Mouse (Mus musculus): ENCODE measurements at regions not wholly inside any gene's neighbourhood (a gene's known extent, or its start where the extent isn't known, plus 50 kb on each side); places are given as distances from the start of the nearest gene placed in this dataset.

- Histone ChIP-seq H3K9me3 (no peaks in the 10 kb centered on the region), H3K27ac (0 out of 2 replicates have a peak overlapping the region, but pooled peaks have one; percentile 35), H3K27me3 (no peaks in the 10 kb centered on the region), H3K4me3 (replicated peaks) (no peak overlapping the region), H3K4me1 (replicated peaks) (peaks cover 26% of the 10 kb centered on the region), H3K9ac (replicated peaks) (no peak overlapping the region), H3K4me2 (no peak overlapping the region), H3K36me3 (no peaks in the 10 kb centered on the region)
- WGBS, result 69% methylated on average over 4 of the region's 4 CpGs
- ATAC-seq (ENCODE audit: insufficient number of reproducible peaks, insufficient read depth, low FRiP score, low TSS enrichment, low read depth), result no peak
Measured at GRCm38 (mm10) chr1:76873207-76873606, 641.7 kb downstream of the Epha4 start.

- Histone ChIP-seq H3K4me3 (replicated peaks) (no peak overlapping the region), H3K9me3 (no peaks in the 10 kb centered on the region), H3K36me3 (no peaks in the 10 kb centered on the region), H3K4me2 (no peak overlapping the region), H3K27ac (no peak overlapping the region), H3K27me3 (no peaks in the 10 kb centered on the region), H3K9ac (replicated peaks) (no peak overlapping the region), H3K4me1 (replicated peaks) (no peaks in the 10 kb centered on the region)
- 77% methylated on average over 6 of the region's 6 CpGs for WGBS
- ATAC-seq (ENCODE audit: insufficient number of reproducible peaks, insufficient read depth, low FRiP score, low TSS enrichment, low read depth), result no peak
Measured at GRCm38 (mm10) chr1:76880111-76880782, 634.6 kb downstream of the Epha4 start.

GRCm38 (mm10) chr1:76880783-76881145 is 634.1 kb downstream of the Epha4 start:
- Histone ChIP-seq H3K9ac (replicated peaks) (no peak overlapping the region), H3K4me1 (replicated peaks) (no peaks in the 10 kb centered on the region), H3K36me3 (no peaks in the 10 kb centered on the region), H3K4me2 (no peak overlapping the region), H3K27me3 (no peaks in the 10 kb centered on the region), H3K27ac (no peak overlapping the region), H3K9me3 (no peaks in the 10 kb centered on the region), H3K4me3 (replicated peaks) (no peak overlapping the region)
- WGBS, result 61% methylated on average over 4 of the region's 4 CpGs
- ATAC-seq (ENCODE audit: insufficient number of reproducible peaks, insufficient read depth, low FRiP score, low TSS enrichment, low read depth), result no peak

- no peak overlapping the region for H3K9ac ChIP-seq (replicated peaks)
- 14% methylated on average over 17 of the region's 17 CpGs for WGBS
Measured at GRCm38 (mm10) chr1:76896152-76896864, 618.6 kb downstream of the Epha4 start.

GRCm38 (mm10) chr1:76897431-76897830 is 617.5 kb downstream of the Epha4 start:
- no peaks in the 10 kb centered on the region for H3K27me3 ChIP-seq
- 57% methylated on average over 7 of the region's 7 CpGs for WGBS
- H3K4me3 ChIP-seq (replicated peaks), result no peak overlapping the region
- H3K36me3 ChIP-seq, result no peaks in the 10 kb centered on the region
- H3K4me1 ChIP-seq (replicated peaks), result peaks cover 26% of the 10 kb centered on the region
- no peak overlapping the region for H3K4me2 ChIP-seq
- H3K9me3 ChIP-seq, result no peaks in the 10 kb centered on the region
- H3K27ac ChIP-seq, result peak overlapping the region; percentile 50; the same call in 1 of the 2 replicates
- H3K9ac ChIP-seq (replicated peaks), result no peak overlapping the region
- ATAC-seq (ENCODE audit: insufficient number of reproducible peaks, insufficient read depth, low FRiP score, low TSS enrichment, low read depth), result no peak

More at GRCm38 (mm10) chr1:76896152-76896864, 618.6 kb downstream of the Epha4 start:
- Histone ChIP-seq H3K4me1 (replicated peaks) (peaks cover 26% of the 10 kb centered on the region), H3K27ac (peak overlapping the region; percentile 89), H3K27me3 (no peaks in the 10 kb centered on the region), H3K4me3 (replicated peaks) (no peak overlapping the region), H3K9me3 (no peaks in the 10 kb centered on the region), H3K4me2 (peak overlapping the region; percentile 27), H3K36me3 (no peaks in the 10 kb centered on the region)
- ATAC-seq (ENCODE audit: insufficient number of reproducible peaks, insufficient read depth, low FRiP score, low TSS enrichment, low read depth), result peak; percentile 87; the same call in 1 of the 2 replicates

- Histone ChIP-seq H3K36me3 (no peaks in the 10 kb centered on the region), H3K4me3 (replicated peaks) (no peak overlapping the region), H3K4me2 (no peak overlapping the region), H3K27ac (no peak overlapping the region), H3K9ac (replicated peaks) (no peak overlapping the region), H3K27me3 (no peaks in the 10 kb centered on the region), H3K9me3 (no peaks in the 10 kb centered on the region), H3K4me1 (replicated peaks) (no peaks in the 10 kb centered on the region; the same call in 1 of the 2 replicates)
- 96% methylated on average over 3 of the region's 3 CpGs for WGBS
- no peak for ATAC-seq (ENCODE audit: insufficient number of reproducible peaks, insufficient read depth, low FRiP score, low TSS enrichment, low read depth)
Measured at GRCm38 (mm10) chr1:76911472-76911871, 603.4 kb downstream of the Epha4 start.

- Histone ChIP-seq H3K9ac (replicated peaks) (no peak overlapping the region), H3K4me1 (replicated peaks) (peaks cover 3% of the 10 kb centered on the region), H3K4me3 (replicated peaks) (no peak overlapping the region), H3K9me3 (no peaks in the 10 kb centered on the region), H3K27me3 (no peaks in the 10 kb centered on the region), H3K27ac (no peak overlapping the region), H3K36me3 (no peaks in the 10 kb centered on the region), H3K4me2 (no peak overlapping the region)
- no peak for ATAC-seq (ENCODE audit: insufficient number of reproducible peaks, insufficient read depth, low FRiP score, low TSS enrichment, low read depth)
- 34% methylated on average over 2 of the region's 2 CpGs for WGBS
Measured at GRCm38 (mm10) chr1:76919541-76919940, 595.3 kb downstream of the Epha4 start.

- H3K36me3 ChIP-seq, result no peaks in the 10 kb centered on the region
- no peak for ATAC-seq (ENCODE audit: insufficient number of reproducible peaks, insufficient read depth, low FRiP score, low TSS enrichment, low read depth)
- H3K4me2 ChIP-seq, result no peak overlapping the region
- no peak overlapping the region for H3K9ac ChIP-seq (replicated peaks)
- H3K9me3 ChIP-seq, result no peaks in the 10 kb centered on the region
- no peaks in the 10 kb centered on the region for H3K27me3 ChIP-seq
- no peak overlapping the region for H3K4me3 ChIP-seq (replicated peaks)
- no peak overlapping the region for H3K27ac ChIP-seq
- H3K4me1 ChIP-seq (replicated peaks), result peaks cover 5% of the 10 kb centered on the region
Measured at GRCm38 (mm10) chr1:76920634-76921033, 594.3 kb downstream of the Epha4 start.

GRCm38 (mm10) chr1:76927041-76927440 is 587.8 kb downstream of the Epha4 start:
- no peaks in the 10 kb centered on the region for H3K36me3 ChIP-seq
- 83% methylated on average over 5 of the region's 5 CpGs for WGBS
- H3K27me3 ChIP-seq, result 0 out of 2 replicates have a peak, but pooled peaks cover 3% of the 10 kb centered on the region
- no peak overlapping the region for H3K9ac ChIP-seq (replicated peaks)
- H3K9me3 ChIP-seq, result no peaks in the 10 kb centered on the region
- ATAC-seq (ENCODE audit: insufficient number of reproducible peaks, insufficient read depth, low FRiP score, low TSS enrichment, low read depth), result no peak
- peaks cover 5% of the 10 kb centered on the region for H3K4me1 ChIP-seq (replicated peaks)
- H3K4me2 ChIP-seq, result no peak overlapping the region
- no peak overlapping the region for H3K27ac ChIP-seq
- H3K4me3 ChIP-seq (replicated peaks), result no peak overlapping the region

GRCm38 (mm10) chr1:76928035-76928434 is 586.9 kb downstream of the Epha4 start:
- Histone ChIP-seq H3K4me1 (replicated peaks) (peaks cover 5% of the 10 kb centered on the region), H3K4me3 (replicated peaks) (no peak overlapping the region), H3K9me3 (no peaks in the 10 kb centered on the region), H3K4me2 (no peak overlapping the region), H3K27me3 (0 out of 2 replicates have a peak, but pooled peaks cover 3% of the 10 kb centered on the region), H3K9ac (replicated peaks) (no peak overlapping the region), H3K36me3 (no peaks in the 10 kb centered on the region), H3K27ac (no peak overlapping the region)
- ATAC-seq (ENCODE audit: insufficient number of reproducible peaks, insufficient read depth, low FRiP score, low TSS enrichment, low read depth), result no peak
- WGBS, result 95% methylated on average over 2 of the region's 2 CpGs

- 0 out of 2 replicates have a peak, but pooled peaks cover 3% of the 10 kb centered on the region for H3K27me3 ChIP-seq
- ATAC-seq (ENCODE audit: insufficient number of reproducible peaks, insufficient read depth, low FRiP score, low TSS enrichment, low read depth), result no peak
- H3K4me2 ChIP-seq, result no peak overlapping the region
- no peak overlapping the region for H3K4me3 ChIP-seq (replicated peaks)
- 81% methylated on average over 4 of the region's 4 CpGs for WGBS
- no peak overlapping the region for H3K27ac ChIP-seq
- no peak overlapping the region for H3K9ac ChIP-seq (replicated peaks)
- no peaks in the 10 kb centered on the region for H3K4me1 ChIP-seq (replicated peaks)
- H3K9me3 ChIP-seq, result no peaks in the 10 kb centered on the region
- H3K36me3 ChIP-seq, result no peaks in the 10 kb centered on the region
Measured at GRCm38 (mm10) chr1:76933460-76933859, 581.4 kb downstream of the Epha4 start.
